Mouse (Mus musculus): ENCODE data around the gene Syn2.
"Not testable (repeated sequence)": the region's sequence is repeated elsewhere in the genome, so short reads cannot be mapped to it uniquely, and the experiment has no call there.

Gene Syn2

GRCm38 (mm10) chr6:115174845-115175244 lies 40.1 kb downstream of the Syn2 start:
- no peak for ATAC-seq (ENCODE audit: low TSS enrichment)

- no peak for ATAC-seq (ENCODE audit: low TSS enrichment)
Measured at GRCm38 (mm10) chr6:115178826-115179225, 44.1 kb downstream of the Syn2 start.

GRCm38 (mm10) chr6:115181094-115181493 lies 46.4 kb downstream of the Syn2 start:
- ATAC-seq (ENCODE audit: low TSS enrichment), result peak; percentile 68

GRCm38 (mm10) chr6:115191111-115191510 lies 56.4 kb downstream of the Syn2 start:
- ATAC-seq (ENCODE audit: low TSS enrichment), result no peak

- no peak for ATAC-seq (ENCODE audit: low TSS enrichment)
Measured at GRCm38 (mm10) chr6:115200753-115201152, 66.1 kb downstream of the Syn2 start.

GRCm38 (mm10) chr6:115203029-115203428 lies 68.3 kb downstream of the Syn2 start:
- no peak for ATAC-seq (ENCODE audit: low TSS enrichment)

GRCm38 (mm10) chr6:115210187-115210586 lies 75.5 kb downstream of the Syn2 start:
- ATAC-seq (ENCODE audit: low TSS enrichment), result peak; percentile 87

GRCm38 (mm10) chr6:115210820-115211219 lies 76.1 kb downstream of the Syn2 start:
- ATAC-seq (ENCODE audit: low TSS enrichment), result no peak

- no peak for ATAC-seq (ENCODE audit: low TSS enrichment)
Measured at GRCm38 (mm10) chr6:115212132-115212903, 77.6 kb downstream of the Syn2 start.

- no peak for ATAC-seq (ENCODE audit: low TSS enrichment)
Measured at GRCm38 (mm10) chr6:115213129-115213528, 78.4 kb downstream of the Syn2 start.

- peak; percentile 92 for ATAC-seq (ENCODE audit: low TSS enrichment)
Measured at GRCm38 (mm10) chr6:115221215-115221641, 86.5 kb downstream of the Syn2 start.

GRCm38 (mm10) chr6:115225519-115225918 lies 90.8 kb downstream of the Syn2 start:
- ATAC-seq (ENCODE audit: low TSS enrichment), result no peak

- no peak for ATAC-seq (ENCODE audit: low TSS enrichment)
Measured at GRCm38 (mm10) chr6:115227043-115227442, 92.3 kb downstream of the Syn2 start, which contains the start of gene Gm17482. Gm17482 (plus strand) TSS chr6:115227343.

GRCm38 (mm10) chr6:115227529-115227928 lies 92.8 kb downstream of the Syn2 start:
- ATAC-seq (ENCODE audit: low TSS enrichment), result peak; percentile 56; the same call in 1 of the 2 replicates

GRCm38 (mm10) chr6:115230557-115230956 lies 95.9 kb downstream of the Syn2 start:
- no peak for ATAC-seq (ENCODE audit: low TSS enrichment)

GRCm38 (mm10) chr6:115231836-115232235 lies 97.1 kb downstream of the Syn2 start:
- ATAC-seq (ENCODE audit: low TSS enrichment), result no peak

- no peak for ATAC-seq (ENCODE audit: low TSS enrichment)
Measured at GRCm38 (mm10) chr6:115232562-115232961, 97.9 kb downstream of the Syn2 start.

- no peak for ATAC-seq (ENCODE audit: low TSS enrichment)
Measured at GRCm38 (mm10) chr6:115238031-115239027, 103.6 kb downstream of the Syn2 start.

GRCm38 (mm10) chr6:115239335-115239734 lies 104.6 kb downstream of the Syn2 start:
- ATAC-seq (ENCODE audit: low TSS enrichment), result peak; percentile 83

GRCm38 (mm10) chr6:115240431-115240830 lies 105.7 kb downstream of the Syn2 start:
- ATAC-seq (ENCODE audit: low TSS enrichment), result not testable (repeated sequence)

GRCm38 (mm10) chr6:115241131-115241699 lies 106.5 kb downstream of the Syn2 start:
- ATAC-seq (ENCODE audit: low TSS enrichment), result no peak

- ATAC-seq (ENCODE audit: low TSS enrichment), result no peak
Measured at GRCm38 (mm10) chr6:115241939-115242338, 107.2 kb downstream of the Syn2 start.
